Mouse (Mus musculus) embryonic facial prominence, embryonic 10.5 days (tissue): Measurements from ENCODE around the gene Prame. TPM values are rescaled to one million over a fixed set of nuclear protein-coding genes. Genes with fewer than 3 reads are reported as not detected.
"Not testable (repeated sequence)": the region's sequence is repeated elsewhere in the genome, so short reads cannot be mapped to it uniquely, and the experiment has no call there.

Experiments used
- DNase-seq: peaks from one replicate; pipeline ENCODE4 v3.0.0-alpha.2; 2017; ENCODE audit warnings: low spot score
- H3K27ac ChIP-seq: fragments of 300-500 bp; sonication (generic); replicated peaks from 2 replicates; pipeline ENCODE4 v1.5.1; 2016; ENCODE audit warnings: mild to moderate bottlenecking
- H3K27me3 ChIP-seq: fragments of 300-500 bp; sonication (generic); replicated peaks from 2 replicates; pipeline ENCODE4 v1.6.1; 2016; ENCODE audit warnings: low read depth, mild to moderate bottlenecking; ENCODE audit not compliant: poor library complexity, severe bottlenecking
- H3K36me3 ChIP-seq: fragments of 300-500 bp; sonication (generic); replicated peaks from 2 replicates; pipeline ENCODE4 v1.6.1; 2016; ENCODE audit warnings: mild to moderate bottlenecking, moderate library complexity
- H3K4me1 ChIP-seq: fragments of 300-500 bp; sonication (generic); 2 replicates; pipeline ENCODE4 v1.6.1; 2016
- H3K4me3 ChIP-seq: fragments of 300-500 bp; sonication (generic); 2 replicates; pipeline ENCODE4 v1.5.1; 2016; ENCODE audit warnings: mild to moderate bottlenecking, moderate library complexity
- H3K9me3 ChIP-seq: fragments of 300-500 bp; sonication (generic); 2 replicates; pipeline ENCODE4 v1.6.1; 2016; ENCODE audit warnings: mild to moderate bottlenecking
- WGBS: fragments of 180-500 bp; shearing (Covaris S2); methylation state at CpG from one replicate; pipeline ENCODE4 v1.1.7; 2016; 5-methylcytosine and 5-hydroxymethylcytosine counted together
- polyA plus RNA-seq: library from polyadenylated mRNA; unstranded; fragments of >200 nt; fragmentation: Nextera tagmentation; extraction: Ambion mirVana; gene quantifications from 2 replicates; pipeline ENCODE4 v1.2.1, GENCODE M21; 2016

Prame gene
- 0.06 TPM in 1 of 2 replicates, not detected in the other for polyA plus RNA-seq

DNA sequence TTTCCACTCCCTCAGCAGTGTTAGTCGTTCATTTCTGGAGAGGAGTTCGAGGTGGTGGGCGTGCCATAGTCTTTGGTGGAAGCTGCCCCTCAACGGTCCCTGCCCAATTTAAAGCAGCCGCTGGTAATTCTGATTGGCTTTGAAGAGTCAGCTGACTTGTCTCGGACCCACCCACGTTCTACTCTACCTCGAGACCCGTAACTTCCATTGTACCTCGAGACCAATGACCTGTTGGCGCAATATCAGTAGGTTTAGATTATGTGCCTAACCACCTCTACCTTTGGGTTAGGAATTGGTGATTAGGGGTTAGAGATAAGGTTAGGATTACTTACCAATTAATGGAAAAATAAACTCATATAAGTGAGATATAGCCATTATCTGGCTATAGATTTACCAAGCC, at the start of gene Prame:
Gene Prame (minus strand): TSS at position 101 of the 400 bp plus-strand sequence.
- DNase-seq: no peak
- 94% methylated on average over 11 of the region's 11 CpGs for WGBS
- Histone ChIP-seq H3K36me3 (no peaks in the 10 kb centered on the region), H3K9me3 (no peaks in the 10 kb centered on the region), H3K27me3 (no peaks in the 10 kb centered on the region; the same call in 1 of the 2 replicates), H3K4me1 (no peaks in the 10 kb centered on the region), H3K27ac (no peak within 1 kb of the TSS), H3K4me3 (no peak within 1 kb of the TSS)

DNA sequence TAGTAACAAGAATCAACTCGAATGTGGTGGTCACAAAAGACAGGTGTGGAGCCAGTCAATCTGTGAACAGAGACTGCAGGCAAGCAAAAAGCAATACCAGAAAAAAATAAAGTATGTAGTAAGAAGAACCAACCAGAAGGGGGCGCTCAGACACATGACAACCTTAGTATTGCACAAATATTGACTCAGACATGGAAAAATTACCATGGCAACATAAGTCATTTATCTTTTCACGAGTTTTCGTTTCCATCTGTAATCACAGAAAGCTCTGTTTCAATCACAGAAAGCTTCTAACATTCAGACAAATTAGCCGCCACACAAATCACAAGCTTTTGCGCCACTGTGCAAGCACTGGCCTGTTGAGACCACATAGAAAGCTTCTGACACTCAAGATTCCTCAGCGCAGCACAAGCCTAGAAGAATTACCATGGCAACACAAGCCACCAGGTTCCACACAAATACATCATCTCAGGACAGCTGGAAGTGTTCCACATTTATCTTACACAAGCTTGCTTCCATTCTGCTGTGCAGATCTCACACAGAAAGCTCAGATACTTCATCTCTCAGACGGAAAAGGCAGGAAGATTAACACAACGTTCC, 24.8 kb upstream of the Prame start:
- Histone ChIP-seq H3K27me3 (peaks cover 10% of the 10 kb centered on the region), H3K27ac (no peak overlapping the region), H3K4me3 (no peak overlapping the region), H3K36me3 (no peaks in the 10 kb centered on the region), H3K9me3 (no peaks in the 10 kb centered on the region), H3K4me1 (no peaks in the 10 kb centered on the region)
- 52% methylated on average over 9 of the region's 9 CpGs for WGBS
- DNase-seq: peak; percentile 7

DNA sequence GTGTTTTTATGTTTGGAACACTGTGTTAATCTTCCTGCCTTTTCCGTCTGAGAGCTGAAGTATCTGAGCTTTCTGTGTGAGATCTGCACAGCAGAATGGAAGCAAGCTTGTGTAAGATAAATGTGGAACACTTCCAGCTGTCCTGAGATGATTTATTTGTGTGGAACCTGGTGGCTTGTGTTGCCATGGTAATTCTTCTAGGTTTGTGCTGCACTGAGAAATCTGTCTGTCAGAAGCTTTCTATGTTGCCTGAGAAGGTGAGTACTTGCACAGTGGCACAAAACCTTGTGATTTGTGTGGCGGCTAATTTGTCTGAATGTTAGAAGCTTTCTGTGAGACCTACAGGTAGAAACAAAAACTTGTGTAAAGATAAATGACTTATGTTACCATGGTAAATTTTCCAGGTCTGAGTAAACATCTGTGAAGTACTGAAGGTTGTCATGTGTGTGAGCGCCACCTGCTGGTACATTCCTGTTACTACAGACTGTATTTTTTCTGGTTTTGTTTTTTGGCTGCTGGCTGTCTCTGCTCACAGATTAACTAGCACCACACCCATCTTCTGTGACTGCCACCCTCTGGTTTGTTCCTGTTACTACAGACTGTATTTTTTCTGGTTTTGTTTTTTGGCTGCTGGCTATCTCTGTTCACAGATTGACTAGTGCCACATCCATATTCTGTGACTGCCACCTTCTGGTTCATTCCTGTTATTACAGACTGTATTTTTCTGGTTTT, 26.0 kb downstream of the Prame start:
- peak; percentile 15 for DNase-seq
- not testable (repeated sequence) for H3K27me3 ChIP-seq, H3K4me3 ChIP-seq, H3K9me3 ChIP-seq, H3K27ac ChIP-seq, H3K36me3 ChIP-seq, H3K4me1 ChIP-seq
- 68% methylated on average over 3 of the region's 3 CpGs for WGBS

DNA sequence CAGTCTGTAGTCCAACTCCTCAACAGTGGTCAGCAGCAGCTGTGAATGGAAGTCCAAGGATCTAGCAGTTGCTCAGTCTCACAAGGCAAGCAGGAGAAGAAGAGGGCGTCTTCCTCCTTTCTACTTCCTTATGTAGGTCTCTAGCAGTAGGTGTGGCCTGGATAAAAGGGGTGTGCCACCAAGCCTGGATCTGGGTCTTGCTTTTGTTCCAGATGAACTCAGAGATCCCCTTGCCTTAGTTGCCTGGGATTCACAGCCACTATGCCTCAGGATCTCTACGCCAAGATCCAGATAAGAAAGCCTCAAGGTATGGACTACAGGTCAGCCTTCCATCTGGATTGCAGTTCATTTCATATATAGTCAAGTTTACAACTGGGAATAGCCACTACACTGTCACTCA, 28.8 kb downstream of the Prame start, which contains the start of gene Nxf7:
Gene Nxf7 (minus strand): TSS at position 101 of the 400 bp plus-strand sequence.
- Histone ChIP-seq H3K27ac (no peak within 1 kb of the TSS), H3K4me3 (no peak within 1 kb of the TSS), H3K4me1 (no peaks in the 10 kb centered on the region), H3K27me3 (peaks cover 4% of the 10 kb centered on the region; the same call in 1 of the 2 replicates), H3K36me3 (no peaks in the 10 kb centered on the region), H3K9me3 (peaks cover 8% of the 10 kb centered on the region)
- 89% methylated on average over 2 of the region's 2 CpGs for WGBS
- no peak for DNase-seq

DNA sequence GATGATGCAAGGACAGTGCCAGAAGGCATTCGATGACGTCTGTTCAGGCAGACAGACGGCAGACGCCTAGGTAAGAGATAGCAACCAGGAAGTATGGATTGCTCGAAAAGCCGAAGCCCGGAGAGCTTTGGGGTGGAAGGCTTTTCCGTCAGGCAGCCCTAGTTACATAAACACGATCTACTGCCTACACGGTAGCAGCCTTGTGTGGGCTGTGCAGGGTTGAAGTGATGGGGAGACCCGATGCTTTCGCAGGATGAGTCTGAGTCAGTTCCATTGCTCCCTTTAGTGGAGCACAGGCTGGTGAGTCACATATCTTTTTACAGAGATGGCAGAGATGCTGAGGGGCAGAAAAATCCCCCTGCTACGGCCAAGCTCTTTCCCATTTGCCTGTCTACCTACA, 29.4 kb downstream of the Prame start:
- H3K4me3 ChIP-seq: no peak overlapping the region
- no peaks in the 10 kb centered on the region for H3K36me3 ChIP-seq
- no peak for DNase-seq
- H3K27me3 ChIP-seq: peaks cover 4% of the 10 kb centered on the region; the same call in 1 of the 2 replicates
- no peaks in the 10 kb centered on the region for H3K4me1 ChIP-seq
- no peak overlapping the region for H3K27ac ChIP-seq
- 86% methylated on average over 13 of the region's 13 CpGs for WGBS
- peaks cover 8% of the 10 kb centered on the region for H3K9me3 ChIP-seq

DNA sequence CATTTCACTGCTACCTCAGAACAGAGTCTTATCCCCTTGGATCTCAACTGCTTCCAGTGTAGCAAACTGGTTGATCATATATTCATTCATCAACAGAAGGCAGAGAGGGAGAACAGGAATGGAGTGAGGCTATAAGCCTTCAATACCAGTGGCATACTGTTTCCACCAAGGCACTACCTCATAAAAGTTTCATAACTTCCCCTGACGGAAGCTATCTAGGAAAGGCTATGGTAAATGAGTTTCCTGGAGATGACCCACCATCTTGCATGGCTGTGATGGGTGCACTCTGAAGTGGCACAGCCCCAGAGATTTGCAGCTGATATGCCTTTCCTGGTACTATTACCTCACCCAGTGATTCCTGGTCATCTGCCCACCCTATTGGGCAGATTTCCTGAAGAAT, 51.1 kb downstream of the Prame start:
- DNase-seq: no peak
- H3K4me3 ChIP-seq: no peak overlapping the region
- WGBS: 94% methylated on average over 1 of the region's 1 CpGs

DNA sequence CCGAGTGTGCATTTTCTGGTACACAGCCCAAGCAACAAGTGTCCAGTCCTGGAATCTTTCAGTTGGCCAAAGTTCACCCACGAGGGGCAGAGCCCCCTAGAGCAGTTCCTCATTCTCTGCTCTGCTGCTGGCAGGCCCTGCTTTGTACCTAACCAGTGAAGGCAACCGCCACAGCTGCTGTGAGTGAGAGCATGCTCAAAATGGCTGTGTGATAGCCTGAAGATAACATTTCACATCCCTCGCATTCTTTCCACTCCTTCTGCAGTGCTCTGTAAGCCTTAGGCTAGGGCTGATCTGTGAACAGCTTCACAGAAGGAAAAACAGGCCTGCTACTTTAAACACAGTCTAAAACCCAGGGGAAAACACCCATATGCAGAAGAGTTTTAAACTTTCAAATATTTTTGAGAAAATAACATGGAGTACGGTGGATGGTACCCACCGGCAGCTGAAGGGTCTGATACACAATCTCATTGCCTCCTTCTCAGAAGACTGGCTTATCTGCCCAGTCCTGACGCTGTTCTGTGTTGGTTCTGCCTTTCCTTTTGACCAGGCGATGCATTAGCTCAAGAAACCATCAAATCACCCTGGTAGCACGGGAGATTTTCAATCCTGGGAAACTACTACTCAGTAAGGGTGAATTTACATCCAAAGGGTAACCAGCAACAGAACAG, 52.4 kb downstream of the Prame start:
- H3K9me3 ChIP-seq, H3K27ac ChIP-seq, H3K36me3 ChIP-seq, H3K4me3 ChIP-seq, DNase-seq, H3K4me1 ChIP-seq: not testable (repeated sequence)
- WGBS: 71% methylated on average over 9 of the region's 9 CpGs
- peaks cover 25% of the 10 kb centered on the region for H3K27me3 ChIP-seq

More for the DNA sequence above, 51.1 kb downstream of the Prame start:
- H3K9me3 ChIP-seq: no peaks in the 10 kb centered on the region
- H3K27ac ChIP-seq: no peak overlapping the region
- peaks cover 27% of the 10 kb centered on the region for H3K27me3 ChIP-seq
- H3K4me1 ChIP-seq: no peaks in the 10 kb centered on the region
- no peaks in the 10 kb centered on the region for H3K36me3 ChIP-seq

DNA sequence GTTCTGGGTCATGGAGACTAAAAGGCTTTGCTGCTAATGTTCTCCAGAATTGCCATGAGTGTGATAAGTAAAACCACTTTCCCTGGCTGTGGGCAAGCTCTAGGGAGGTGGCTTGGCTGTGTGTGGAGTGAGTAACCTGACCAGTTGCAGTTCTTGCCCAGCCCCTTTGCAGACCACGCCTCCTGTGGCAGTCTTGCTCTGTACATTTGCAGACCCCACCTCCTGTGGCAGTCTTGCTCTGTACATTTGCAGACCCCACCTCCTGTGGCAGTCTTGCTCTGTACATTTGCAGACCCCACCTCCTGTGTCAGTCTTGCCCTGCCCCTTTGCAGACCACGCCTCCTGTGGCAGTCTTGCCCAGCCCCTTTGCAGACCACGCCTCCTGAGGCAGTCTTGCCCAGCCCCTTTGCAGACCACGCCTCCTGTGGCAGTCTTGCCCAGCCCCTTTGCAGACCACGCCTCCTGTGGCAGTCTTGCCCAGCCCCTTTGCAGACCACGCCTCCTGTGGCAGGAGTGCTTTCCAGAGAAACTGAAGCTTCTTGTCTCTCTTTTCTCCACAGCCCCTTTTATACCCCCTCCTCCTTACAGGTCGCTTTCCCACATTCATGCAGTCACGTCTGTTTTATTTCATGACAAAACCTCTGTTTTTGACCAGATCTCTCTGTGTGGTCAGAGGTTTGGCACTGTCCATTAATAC, 53.1 kb downstream of the Prame start:
- not testable (repeated sequence) for H3K4me3 ChIP-seq, H3K27ac ChIP-seq, H3K9me3 ChIP-seq, H3K4me1 ChIP-seq, H3K36me3 ChIP-seq
- DNase-seq: peak; percentile 54
- H3K27me3 ChIP-seq: peaks cover 20% of the 10 kb centered on the region
- WGBS: 18% methylated on average over 8 of the region's 8 CpGs

DNA sequence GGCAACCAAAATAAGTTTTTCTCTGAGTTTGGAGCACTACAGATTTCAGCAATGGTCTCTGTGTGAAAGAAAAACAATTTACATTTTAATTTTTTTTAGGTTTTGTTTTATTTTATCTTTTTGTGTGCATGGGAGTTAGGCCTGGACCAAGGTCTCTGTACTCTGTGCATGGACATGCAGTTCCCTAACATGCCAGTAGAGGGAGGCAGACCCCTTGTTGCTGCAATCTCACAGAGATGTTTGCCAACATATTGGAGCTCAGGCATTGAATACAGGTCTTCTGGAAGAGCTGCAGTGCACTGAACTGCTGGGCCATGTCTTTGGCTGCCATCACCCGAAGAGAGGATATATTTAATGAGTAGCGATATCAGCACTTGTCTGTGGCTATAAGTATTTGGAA, 58.0 kb downstream of the Prame start:
- DNase-seq: peak; percentile 59
- H3K27me3 ChIP-seq: peaks cover 12% of the 10 kb centered on the region; the same call in 1 of the 2 replicates
- H3K4me3 ChIP-seq, H3K36me3 ChIP-seq, H3K27ac ChIP-seq, H3K4me1 ChIP-seq, H3K9me3 ChIP-seq: not testable (repeated sequence)
- WGBS: 34% methylated on average over 2 of the region's 2 CpGs

DNA sequence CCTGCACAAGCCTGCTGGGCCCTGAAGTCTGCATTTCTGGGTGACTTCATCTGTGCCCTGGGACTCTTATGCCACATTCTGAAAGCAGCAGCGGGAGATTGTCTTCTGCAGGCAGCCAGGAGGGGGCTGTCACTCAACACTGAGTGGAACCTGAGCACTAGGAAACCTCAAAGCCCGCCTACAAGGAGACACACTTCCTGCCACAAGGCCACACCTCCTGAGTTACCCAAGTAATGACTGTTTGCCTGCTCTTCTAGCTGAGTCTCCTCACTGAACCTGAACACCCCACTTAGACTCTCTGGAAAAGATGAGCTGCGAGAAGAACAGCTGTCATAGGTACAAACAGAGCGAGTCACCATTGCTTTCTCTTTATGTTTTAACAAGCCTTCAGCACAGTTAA, 62.6 kb downstream of the Prame start:
- H3K4me1 ChIP-seq, H3K9me3 ChIP-seq, H3K36me3 ChIP-seq, DNase-seq, H3K4me3 ChIP-seq, H3K27ac ChIP-seq, H3K27me3 ChIP-seq: not testable (repeated sequence)
- WGBS: 51% methylated on average over 4 of the region's 4 CpGs
